Mouse (Mus musculus) liver, postnatal 0 days (tissue): Measurements from ENCODE around the gene Skil. TPM values are rescaled to one million over a fixed set of nuclear protein-coding genes. Genes with fewer than 3 reads are reported as not detected.

Experiments
- ATAC-seq: fragments of 200-750 bp; cut with Nextera tagmentation; 2 replicates; pipeline ENCODE4 v1.8.0; 2017; ENCODE audit warnings: mild to moderate bottlenecking, moderate library complexity
- DNase-seq: peaks from one replicate; pipeline ENCODE4 v3.0.0-alpha.2; 2016
- H3K27ac ChIP-seq: fragments of 300-500 bp; sonication (generic); 2 replicates; pipeline ENCODE4 v1.5.1; 2014; ENCODE audit warnings: antibody characterized with exemption, moderate library complexity, mild to moderate bottlenecking, low read depth
- H3K27me3 ChIP-seq: fragments of 300-500 bp; sonication (generic); 2 replicates; pipeline ENCODE4 v1.6.1; 2014; ENCODE audit warnings: low read length, control low read depth, mixed read lengths; ENCODE audit not compliant: insufficient read depth
- H3K36me3 ChIP-seq: fragments of 300-500 bp; sonication (generic); replicated peaks from 2 replicates; pipeline ENCODE4 v1.6.1; 2014; ENCODE audit warnings: mild to moderate bottlenecking, control low read depth, low read length, moderate library complexity, mixed read lengths; ENCODE audit not compliant: insufficient read depth
- H3K4me1 ChIP-seq: fragments of 300-500 bp; sonication (generic); 2 replicates; pipeline ENCODE4 v1.6.1; 2014; ENCODE audit warnings: antibody characterized with exemption, mild to moderate bottlenecking, control low read depth; ENCODE audit not compliant: insufficient read depth
- H3K4me2 ChIP-seq: fragments of 300-500 bp; sonication (generic); 2 replicates; pipeline ENCODE4 v1.6.1; 2014; ENCODE audit warnings: low read depth, mild to moderate bottlenecking, low read length, moderate library complexity, mixed read lengths
- H3K4me3 ChIP-seq: fragments of 300-500 bp; sonication (generic); 2 replicates; pipeline ENCODE4 v1.5.1; 2014; ENCODE audit warnings: low read depth, low read length
- H3K9ac ChIP-seq: fragments of 300-500 bp; sonication (generic); replicated peaks from 2 replicates; pipeline ENCODE4 v1.6.1; 2014; ENCODE audit warnings: mild to moderate bottlenecking, moderate library complexity
- H3K9me3 ChIP-seq: fragments of 300-500 bp; sonication (generic); 2 replicates; pipeline ENCODE4 v1.6.1; 2016; ENCODE audit warnings: mild to moderate bottlenecking, control low read depth, low read length, mixed read lengths
- CTCF ChIP-seq: sonication (generic); IDR thresholded peaks from 2 replicates; pipeline ENCODE4 v1.5.1; 2016; ENCODE audit warnings: antibody characterized with exemption, low read depth
- EP300 ChIP-seq: IDR thresholded peaks from 2 replicates; pipeline ENCODE4 v1.6.1; 2016; ENCODE audit warnings: antibody characterized with exemption, low read depth, mild to moderate bottlenecking
- WGBS: fragments of 180-500 bp; shearing (Covaris S2); extraction: QIAGEN DNeasy Blood & Tissue Kit; methylation state at CpG from one replicate; pipeline ENCODE4 v1.1.7; 2014; ENCODE audit not compliant: insufficient replicate concordance; 5-methylcytosine and 5-hydroxymethylcytosine counted together
- polyA plus RNA-seq: library from polyadenylated mRNA; unstranded; fragments of >200 nt; fragmentation: Nextera tagmentation; extraction: Ambion mirVana; gene quantifications from 2 replicates; pipeline ENCODE4 v1.2.1, GENCODE M21; 2015

The Skil gene
- polyA plus RNA-seq, 1 experiment from 2014 or later = 8.2 TPM

GRCm38 (mm10) chr3:31080791-31081502, 13.9 kb upstream of the Skil start:
- peak; percentile 45 for DNase-seq
- H3K27ac ChIP-seq = peak overlapping the region; percentile 69

GRCm38 (mm10) chr3:31082838-31083506, 11.9 kb upstream of the Skil start:
- Histone ChIP-seq H3K4me3 (no peak overlapping the region), H3K4me1 (peaks cover 24% of the 10 kb centered on the region), H3K27me3 (no peaks in the 10 kb centered on the region), H3K36me3 (no peaks in the 10 kb centered on the region), H3K9me3 (no peaks in the 10 kb centered on the region), H3K27ac (no peak overlapping the region), H3K4me2 (no peak overlapping the region), H3K9ac (no peak overlapping the region)
- DNase-seq = no peak
- no peak for TF ChIP-seq CTCF
- TF ChIP-seq EP300 = no peak
- 69% methylated on average over 12 of the region's 13 CpGs for WGBS
- ATAC-seq = no peak

More at GRCm38 (mm10) chr3:31080791-31081502, 13.9 kb upstream of the Skil start:
- H3K9me3 ChIP-seq = no peaks in the 10 kb centered on the region
- TF ChIP-seq CTCF (no peak), EP300 (no peak)
- no peaks in the 10 kb centered on the region for H3K27me3 ChIP-seq
- no peaks in the 10 kb centered on the region for H3K36me3 ChIP-seq
- no peak overlapping the region for H3K9ac ChIP-seq
- H3K4me2 ChIP-seq = no peak overlapping the region
- H3K4me3 ChIP-seq = no peak overlapping the region
- 77% methylated on average over 10 of the region's 10 CpGs for WGBS
- H3K4me1 ChIP-seq = peaks cover 26% of the 10 kb centered on the region
- ATAC-seq = no peak

GRCm38 (mm10) chr3:31083507-31084245, 11.2 kb upstream of the Skil start:
- Histone ChIP-seq H3K36me3 (no peaks in the 10 kb centered on the region), H3K9ac (no peak overlapping the region), H3K4me1 (peaks cover 25% of the 10 kb centered on the region), H3K27ac (peak overlapping the region; percentile 75), H3K27me3 (no peaks in the 10 kb centered on the region), H3K4me3 (no peak overlapping the region), H3K4me2 (peak overlapping the region; percentile 27; the same call in 1 of the 2 replicates), H3K9me3 (no peaks in the 10 kb centered on the region)
- ATAC-seq = peak; percentile 75
- no peak; the same call in 1 of the 2 replicates for TF ChIP-seq EP300
- no peak for TF ChIP-seq CTCF
- DNase-seq = peak; percentile 77
- WGBS = 12% methylated on average over 12 of the region's 12 CpGs

- peaks cover 31% of the 10 kb centered on the region for H3K4me1 ChIP-seq
- no peaks in the 10 kb centered on the region for H3K9me3 ChIP-seq
Observed at GRCm38 (mm10) chr3:31085000-31085399, 9.9 kb upstream of the Skil start.

GRCm38 (mm10) chr3:31088789-31089775, 5.8 kb upstream of the Skil start:
- Histone ChIP-seq H3K9ac (no peak overlapping the region), H3K9me3 (no peaks in the 10 kb centered on the region), H3K36me3 (no peaks in the 10 kb centered on the region), H3K4me2 (no peak overlapping the region), H3K4me3 (no peak overlapping the region), H3K4me1 (peaks cover 33% of the 10 kb centered on the region), H3K27ac (0 out of 2 replicates have a peak overlapping the region, but pooled peaks have one; percentile 55), H3K27me3 (no peaks in the 10 kb centered on the region)
- no peak for ATAC-seq
- TF ChIP-seq EP300 (no peak), CTCF (no peak)
- no peak for DNase-seq
- WGBS = 59% methylated on average over 10 of the region's 10 CpGs

More at GRCm38 (mm10) chr3:31085000-31085399, 9.9 kb upstream of the Skil start:
- no peak overlapping the region for H3K9ac ChIP-seq
- H3K36me3 ChIP-seq = no peaks in the 10 kb centered on the region
- DNase-seq (no peak), ATAC-seq (no peak)
- no peak overlapping the region for H3K4me3 ChIP-seq
- H3K4me2 ChIP-seq = no peak overlapping the region
- no peak overlapping the region for H3K27ac ChIP-seq
- TF ChIP-seq EP300 (no peak), CTCF (no peak)
- WGBS = 84% methylated on average over 3 of the region's 3 CpGs
- H3K27me3 ChIP-seq = no peaks in the 10 kb centered on the region
